Mouse (Mus musculus) spleen, adult 2 months (tissue): Measurements from ENCODE around the gene Otop2.

Source experiments
- CTCF ChIP-seq: fragments of 200-500 bp; IDR thresholded peaks from 2 replicates; pipeline ENCODE4 v1.5.1; 2011; ENCODE audit warnings: mild to moderate bottlenecking, inconsistent platforms; ENCODE audit not compliant: insufficient read depth, insufficient read length, insufficient replicate concordance; ENCODE audit errors: extremely low read depth
- POLR2A ChIP-seq: fragments of 200-500 bp; IDR thresholded peaks from 2 replicates; pipeline ENCODE4 v1.6.1; 2011; ENCODE audit warnings: low read depth, low read length, inconsistent platforms

DNA sequence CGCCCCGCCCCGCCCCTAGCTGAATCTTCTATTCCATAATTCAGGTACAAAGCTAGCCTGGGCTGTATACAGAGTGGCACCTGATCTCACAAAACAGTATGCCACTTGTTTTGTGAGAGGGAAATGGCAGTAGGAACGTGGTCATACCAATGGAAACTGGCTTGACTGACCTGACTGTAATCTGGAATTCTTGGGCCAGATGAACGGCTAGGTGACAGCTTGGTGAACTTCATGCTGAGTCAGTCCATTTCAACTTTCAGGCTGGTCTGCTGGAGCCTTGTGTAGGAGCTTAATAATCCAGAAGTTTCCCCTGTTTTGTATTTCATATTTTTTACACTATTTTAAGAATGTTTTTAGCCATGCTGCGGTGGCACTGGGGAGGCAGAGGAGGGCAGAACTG, 28.8 kb upstream of the Otop2 start:
- TF ChIP-seq CTCF (no peak), POLR2A (no peak)
